Mouse (Mus musculus) bone marrow, adult 2 months (tissue): ENCODE results near the gene Ttll8.

Experiments used
- CTCF ChIP-seq: fragments of 200-500 bp; IDR thresholded peaks from 2 replicates; pipeline ENCODE4 v1.5.1; 2011; ENCODE audit warnings: low read length, control low read depth; ENCODE audit not compliant: control insufficient read depth, insufficient read depth
- POLR2A ChIP-seq: fragments of 200-500 bp; IDR thresholded peaks from 2 replicates; pipeline ENCODE4 v1.6.1; 2011; ENCODE audit warnings: low read depth, mild to moderate bottlenecking, control low read depth, low read length, borderline replicate concordance; ENCODE audit not compliant: control insufficient read depth

- TF ChIP-seq POLR2A, result no peak
- TF ChIP-seq CTCF, result no peak
Measured at GRCm38 (mm10) chr15:88881253-88882044, 72.8 kb downstream of the Ttll8 start.
